Mouse (Mus musculus): ENCODE measurements around the gene Fnip1. TPM values are rescaled to one million over a fixed set of nuclear protein-coding genes. Genes with fewer than 3 reads are reported as not detected.
"Not testable (repeated sequence)": the region's sequence is repeated elsewhere in the genome, so short reads cannot be mapped to it uniquely, and the experiment has no call there.

Fnip1 gene
- total RNA-seq, 2 experiments from 2014 or later, result 33.0 to 37.8 TPM

- intact Hi-C loops (cut with DNase I); DNase-seq (ENCODE audit: low spot score): not testable (repeated sequence)
Measured at GRCm38 (mm10) chr11:54450757-54451156, 12.8 kb downstream of the Fnip1 start.

- DNase-seq (ENCODE audit: low spot score), result no peak
Measured at GRCm38 (mm10) chr11:54454516-54454915, 16.5 kb downstream of the Fnip1 start.

GRCm38 (mm10) chr11:54456875-54457274 lies 18.9 kb downstream of the Fnip1 start:
- DNase-seq (ENCODE audit: low spot score), result no peak
- intact Hi-C loops (cut with DNase I), result no loop called here

More at GRCm38 (mm10) chr11:54454516-54454915, 16.5 kb downstream of the Fnip1 start:
- intact Hi-C loops (cut with DNase I), result no loop called here

GRCm38 (mm10) chr11:54458168-54458567 lies 20.2 kb downstream of the Fnip1 start:
- no peak for DNase-seq (ENCODE audit: low spot score)
- intact Hi-C loops (cut with DNase I), result no loop called here

GRCm38 (mm10) chr11:54464557-54465244 lies 26.7 kb downstream of the Fnip1 start:
- intact Hi-C loops (cut with DNase I), result no loop called here
- no peak for DNase-seq (ENCODE audit: low spot score)

- intact Hi-C loops (cut with DNase I), result no loop called here
- DNase-seq (ENCODE audit: low spot score), result no peak
Measured at GRCm38 (mm10) chr11:54472231-54472630, 34.2 kb downstream of the Fnip1 start.

- intact Hi-C loops (cut with DNase I), result loop anchor here (5.0 kb wide), 1 partner anchor 36 kb away; no protein-coding TSS in a partner anchor
- no peak for DNase-seq (ENCODE audit: low spot score)
Measured at GRCm38 (mm10) chr11:54478414-54478813, 40.4 kb downstream of the Fnip1 start.

- intact Hi-C loops (cut with DNase I), result no loop called here
- no peak for DNase-seq (ENCODE audit: low spot score)
Measured at GRCm38 (mm10) chr11:54486041-54486440, 48.0 kb downstream of the Fnip1 start.

GRCm38 (mm10) chr11:54491946-54492558 lies 54.1 kb downstream of the Fnip1 start:
- no peak for DNase-seq (ENCODE audit: low spot score)
- intact Hi-C loops (cut with DNase I), result no loop called here

- DNase-seq (ENCODE audit: low spot score), result no peak
- intact Hi-C loops (cut with DNase I), result no loop called here
Measured at GRCm38 (mm10) chr11:54492559-54492958, 54.6 kb downstream of the Fnip1 start.

- intact Hi-C loops (cut with DNase I), result no loop called here
- no peak for DNase-seq (ENCODE audit: low spot score)
Measured at GRCm38 (mm10) chr11:54499838-54500237, 61.8 kb downstream of the Fnip1 start.

- no peak for DNase-seq (ENCODE audit: low spot score)
- intact Hi-C loops (cut with DNase I), result no loop called here
Measured at GRCm38 (mm10) chr11:54502546-54503245, 64.7 kb downstream of the Fnip1 start.

GRCm38 (mm10) chr11:54513584-54513983 lies 75.6 kb downstream of the Fnip1 start:
- intact Hi-C loops (cut with DNase I), result no loop called here
- DNase-seq (ENCODE audit: low spot score), result no peak

- intact Hi-C loops (cut with DNase I), result loop anchor here (5.0 kb wide), 1 partner anchor 85 kb away; the partner anchor contains the start of gene Fnip1
- no peak for DNase-seq (ENCODE audit: low spot score)
Measured at GRCm38 (mm10) chr11:54521927-54522528, 84.0 kb downstream of the Fnip1 start.

- DNase-seq (ENCODE audit: low spot score), result peak; percentile 97
- intact Hi-C loops (cut with DNase I), result loop anchor here (5.0 kb wide), 1 partner anchor 85 kb away; the partner anchor contains the start of gene Fnip1
Measured at GRCm38 (mm10) chr11:54522529-54523430, 84.8 kb downstream of the Fnip1 start, which contains the start of gene Rapgef6. Rapgef6 (plus strand) TSS chr11:54522847.

- DNase-seq (ENCODE audit: low spot score), result no peak
- intact Hi-C loops (cut with DNase I), result loop anchor here (5.0 kb wide), 1 partner anchor 86 kb away; the partner anchor contains the start of gene Fnip1
Measured at GRCm38 (mm10) chr11:54523431-54524001, 85.5 kb downstream of the Fnip1 start.

GRCm38 (mm10) chr11:54528002-54528401 lies 90.0 kb downstream of the Fnip1 start:
- intact Hi-C loops (cut with DNase I), result no loop called here
- DNase-seq (ENCODE audit: low spot score), result no peak

GRCm38 (mm10) chr11:54530391-54530790 lies 92.4 kb downstream of the Fnip1 start:
- peak; percentile 16 for DNase-seq (ENCODE audit: low spot score)
- intact Hi-C loops (cut with DNase I), result loop anchor here (5.0 kb wide), 1 partner anchor 223 kb away; no protein-coding TSS in a partner anchor

- intact Hi-C loops (cut with DNase I), result loop anchor here (5.0 kb wide), 1 partner anchor 224 kb away; no protein-coding TSS in a partner anchor
Measured at GRCm38 (mm10) chr11:54530916-54531315, 92.9 kb downstream of the Fnip1 start.

More at GRCm38 (mm10) chr11:54530916-54531315, 92.9 kb downstream of the Fnip1 start:
- no peak for DNase-seq (ENCODE audit: low spot score)

Measured in heart, postnatal 25 days (tissue).